Mouse (Mus musculus): ENCODE results near the gene Nphp4.
"Not testable (repeated sequence)": the region's sequence is repeated elsewhere in the genome, so short reads cannot be mapped to it uniquely, and the experiment has no call there.

The Nphp4 gene

GRCm38 (mm10) chr4:152478224-152478567 is 1.7 kb downstream of the Nphp4 start:
- in situ Hi-C loops (cut with MboI): loop anchor here (10.0 kb wide), 1 partner anchor 153 kb away; the partner anchor contains the start of gene Rpl22

GRCm38 (mm10) chr4:152480426-152480825 is 3.9 kb downstream of the Nphp4 start:
- in situ Hi-C loops (cut with MboI): no loop called here

GRCm38 (mm10) chr4:152488046-152488445 is 11.5 kb downstream of the Nphp4 start:
- in situ Hi-C loops (cut with MboI): no loop called here

- in situ Hi-C loops (cut with MboI): no loop called here
Measured at GRCm38 (mm10) chr4:152490311-152490710, 13.8 kb downstream of the Nphp4 start.

GRCm38 (mm10) chr4:152491250-152491899 is 14.9 kb downstream of the Nphp4 start:
- in situ Hi-C loops (cut with MboI): no loop called here

GRCm38 (mm10) chr4:152494360-152494879 is 17.9 kb downstream of the Nphp4 start:
- in situ Hi-C loops (cut with MboI): no loop called here

- in situ Hi-C loops (cut with MboI): no loop called here
Measured at GRCm38 (mm10) chr4:152512221-152512925, 35.9 kb downstream of the Nphp4 start.

- in situ Hi-C loops (cut with MboI): no loop called here
Measured at GRCm38 (mm10) chr4:152514884-152515283, 38.4 kb downstream of the Nphp4 start.

- in situ Hi-C loops (cut with MboI): no loop called here
Measured at GRCm38 (mm10) chr4:152519106-152519505, 42.6 kb downstream of the Nphp4 start.

- in situ Hi-C loops (cut with MboI): no loop called here
Measured at GRCm38 (mm10) chr4:152520083-152520482, 43.6 kb downstream of the Nphp4 start.

- in situ Hi-C loops (cut with MboI): no loop called here
Measured at GRCm38 (mm10) chr4:152532872-152533271, 56.4 kb downstream of the Nphp4 start.

- in situ Hi-C loops (cut with MboI): no loop called here
Measured at GRCm38 (mm10) chr4:152539756-152540155, 63.2 kb downstream of the Nphp4 start.

GRCm38 (mm10) chr4:152541172-152541571 is 64.7 kb downstream of the Nphp4 start:
- in situ Hi-C loops (cut with MboI): no loop called here

GRCm38 (mm10) chr4:152542447-152542846 is 65.9 kb downstream of the Nphp4 start:
- in situ Hi-C loops (cut with MboI): no loop called here

- in situ Hi-C loops (cut with MboI): no loop called here
Measured at GRCm38 (mm10) chr4:152546481-152546880, 70.0 kb downstream of the Nphp4 start.

GRCm38 (mm10) chr4:152547886-152548663 is 71.6 kb downstream of the Nphp4 start:
- in situ Hi-C loops (cut with MboI): no loop called here

GRCm38 (mm10) chr4:152549507-152550202 is 73.1 kb downstream of the Nphp4 start:
- in situ Hi-C loops (cut with MboI): no loop called here

GRCm38 (mm10) chr4:152550203-152550549 is 73.7 kb downstream of the Nphp4 start:
- in situ Hi-C loops (cut with MboI): no loop called here

- in situ Hi-C loops (cut with MboI): no loop called here
Measured at GRCm38 (mm10) chr4:152553582-152554285, 77.2 kb downstream of the Nphp4 start.

GRCm38 (mm10) chr4:152554421-152554820 is 77.9 kb downstream of the Nphp4 start:
- in situ Hi-C loops (cut with MboI): no loop called here

GRCm38 (mm10) chr4:152555806-152556205 is 79.3 kb downstream of the Nphp4 start:
- in situ Hi-C loops (cut with MboI): not testable (repeated sequence)

Measured in mature B cell (primary cell).